Mouse (Mus musculus): ENCODE measurements around the gene Brca1. TPM values are rescaled to one million over a fixed set of nuclear protein-coding genes. Genes with fewer than 3 reads are reported as not detected.
A peak's percentile ranks its signal among the peaks of the same experiment; 100 is the strongest.
"Not testable (repeated sequence)": the region's sequence is repeated elsewhere in the genome, so short reads cannot be mapped to it uniquely, and the experiment has no call there.

Gene Brca1
- polyA plus RNA-seq, 1 experiment: 1.0 TPM

GRCm38 (mm10) chr11:101446319-101446718, 105.4 kb downstream of the Brca1 start:
- peaks cover 28% of the 10 kb centered on the region for H3K79me2 ChIP-seq (ENCODE audit: control insufficient read depth, insufficient read depth)
- no peak overlapping the region for H3ac ChIP-seq (ENCODE audit: control insufficient read depth, insufficient read length)
- H3K36me3 ChIP-seq (ENCODE audit: control insufficient read depth, insufficient read depth): peaks cover 34% of the 10 kb centered on the region
- H3K27me3 ChIP-seq (ENCODE audit: control insufficient read depth, insufficient read depth, insufficient read length): no peaks in the 10 kb centered on the region
- no peak overlapping the region for H3K4me3 ChIP-seq
- H3K4me2 ChIP-seq (ENCODE audit: low read depth): no peak overlapping the region
- TF ChIP-seq USF1 (IDR thresholded peaks at IDR 0.05; ENCODE audit: low read depth) (no peak), TCF3 (IDR thresholded peaks at IDR 0.05; ENCODE audit: insufficient read length, low read depth) (no peak), REST (IDR thresholded peaks at IDR 0.05; ENCODE audit: insufficient read depth, insufficient read length) (no peak), MYOG (IDR thresholded peaks at IDR 0.05; ENCODE audit: control insufficient read depth in 1 of 3, insufficient read depth in 1 of 3, insufficient read length in 2 of 3, low read depth in 2 of 3) (no peak), TCF12 (IDR thresholded peaks at IDR 0.05; ENCODE audit: insufficient read depth, poor library complexity, severe bottlenecking) (no peak), MYOD1 (IDR thresholded peaks at IDR 0.05; ENCODE audit: control insufficient read depth in 1 of 3, insufficient read length in 2 of 3, low read depth in 2 of 3) (no peak), POLR2AphosphoS2 (IDR thresholded peaks at IDR 0.05; ENCODE audit: insufficient read length, low read depth) (peak; percentile 95), MAX (IDR thresholded peaks at IDR 0.05; ENCODE audit: low read depth) (no peak), SRF (IDR thresholded peaks at IDR 0.05; ENCODE audit: control insufficient read depth, insufficient read length, low read depth) (no peak), POLR2A (IDR thresholded peaks at IDR 0.05; ENCODE audit: insufficient read length, low read depth) (peak; percentile 24), E2F4 (IDR thresholded peaks at IDR 0.05; ENCODE audit: insufficient read depth) (no peak), CEBPB (IDR thresholded peaks at IDR 0.05; ENCODE audit: insufficient read depth, poor library complexity, severe bottlenecking) (no peak)

GRCm38 (mm10) chr11:101442760-101443159, 109.0 kb downstream of the Brca1 start:
- peaks cover 28% of the 10 kb centered on the region for H3K79me2 ChIP-seq (ENCODE audit: control insufficient read depth, insufficient read depth)
- H3K27me3 ChIP-seq (ENCODE audit: control insufficient read depth, insufficient read depth, insufficient read length): no peaks in the 10 kb centered on the region
- H3ac ChIP-seq (ENCODE audit: control insufficient read depth, insufficient read length): peak overlapping the region; percentile 7
- peak overlapping the region; percentile 99 for H3K4me2 ChIP-seq (ENCODE audit: low read depth)
- peak overlapping the region; percentile 97 for H3K4me3 ChIP-seq
- no peak for TF ChIP-seq POLR2A (IDR thresholded peaks at IDR 0.05; ENCODE audit: insufficient read length, low read depth)
- no peak for TF ChIP-seq TCF12 (IDR thresholded peaks at IDR 0.05; ENCODE audit: insufficient read depth, poor library complexity, severe bottlenecking)
- no peak for TF ChIP-seq CEBPB (IDR thresholded peaks at IDR 0.05; ENCODE audit: insufficient read depth, poor library complexity, severe bottlenecking)
- TF ChIP-seq MYOG (IDR thresholded peaks at IDR 0.05; ENCODE audit: control insufficient read depth in 1 of 3, insufficient read depth in 1 of 3, insufficient read length in 2 of 3, low read depth in 2 of 3): no peak
- TF ChIP-seq POLR2AphosphoS2 (IDR thresholded peaks at IDR 0.05; ENCODE audit: insufficient read length, low read depth): no peak
- TF ChIP-seq MYOD1 (IDR thresholded peaks at IDR 0.05; ENCODE audit: control insufficient read depth in 1 of 3, insufficient read length in 2 of 3, low read depth in 2 of 3): no peak
- TF ChIP-seq E2F4 (IDR thresholded peaks at IDR 0.05; ENCODE audit: insufficient read depth): no peak
- TF ChIP-seq USF1 (IDR thresholded peaks at IDR 0.05; ENCODE audit: low read depth): no peak
- no peak for TF ChIP-seq REST (IDR thresholded peaks at IDR 0.05; ENCODE audit: insufficient read depth, insufficient read length)
- TF ChIP-seq TCF3 (IDR thresholded peaks at IDR 0.05; ENCODE audit: insufficient read length, low read depth): no peak
- TF ChIP-seq MAX (IDR thresholded peaks at IDR 0.05; ENCODE audit: low read depth): no peak
- TF ChIP-seq SRF (IDR thresholded peaks at IDR 0.05; ENCODE audit: control insufficient read depth, insufficient read length, low read depth): no peak
- peaks cover 34% of the 10 kb centered on the region for H3K36me3 ChIP-seq (ENCODE audit: control insufficient read depth, insufficient read depth)

- H3K4me2 ChIP-seq (ENCODE audit: low read depth): peak within 1 kb of the TSS; percentile 99
- peaks cover 34% of the 10 kb centered on the region for H3K36me3 ChIP-seq (ENCODE audit: control insufficient read depth, insufficient read depth)
- peaks cover 28% of the 10 kb centered on the region for H3K79me2 ChIP-seq (ENCODE audit: control insufficient read depth, insufficient read depth)
- peak; percentile 88 for TF ChIP-seq POLR2AphosphoS2 (IDR thresholded peaks at IDR 0.05; ENCODE audit: insufficient read length, low read depth)
- TF ChIP-seq USF1 (IDR thresholded peaks at IDR 0.05; ENCODE audit: low read depth): no peak
- TF ChIP-seq MYOD1 (IDR thresholded peaks at IDR 0.05; ENCODE audit: control insufficient read depth in 1 of 3, insufficient read length in 2 of 3, low read depth in 2 of 3): peak in 1 of 3 experiments; percentile 22
- TF ChIP-seq SRF (IDR thresholded peaks at IDR 0.05; ENCODE audit: control insufficient read depth, insufficient read length, low read depth): peak; percentile 73
- no peak for TF ChIP-seq MAX (IDR thresholded peaks at IDR 0.05; ENCODE audit: low read depth)
- no peak for TF ChIP-seq REST (IDR thresholded peaks at IDR 0.05; ENCODE audit: insufficient read depth, insufficient read length)
- no peak for TF ChIP-seq E2F4 (IDR thresholded peaks at IDR 0.05; ENCODE audit: insufficient read depth)
- peak; percentile 90 for TF ChIP-seq POLR2A (IDR thresholded peaks at IDR 0.05; ENCODE audit: insufficient read length, low read depth)
- no peak for TF ChIP-seq CEBPB (IDR thresholded peaks at IDR 0.05; ENCODE audit: insufficient read depth, poor library complexity, severe bottlenecking)
- no peak for TF ChIP-seq TCF12 (IDR thresholded peaks at IDR 0.05; ENCODE audit: insufficient read depth, poor library complexity, severe bottlenecking)
- TF ChIP-seq MYOG (IDR thresholded peaks at IDR 0.05; ENCODE audit: control insufficient read depth in 1 of 3, insufficient read depth in 1 of 3, insufficient read length in 2 of 3, low read depth in 2 of 3): peak in 1 of 3 experiments; percentile 25
- no peaks in the 10 kb centered on the region for H3K27me3 ChIP-seq (ENCODE audit: control insufficient read depth, insufficient read depth, insufficient read length)
- peak within 1 kb of the TSS; percentile 97 for H3K4me3 ChIP-seq
- peak within 1 kb of the TSS; percentile 7 for H3ac ChIP-seq (ENCODE audit: control insufficient read depth, insufficient read length)
Observed at GRCm38 (mm10) chr11:101442127-101442693, 109.5 kb downstream of the Brca1 start, which contains the start of gene Rpl27. TSS of gene Rpl27 (plus strand) at chr11:101442298.

- Histone ChIP-seq H3K4me2 (ENCODE audit: low read depth) (peak overlapping the region; percentile 47), H3K36me3 (ENCODE audit: control insufficient read depth, insufficient read depth) (peaks cover 34% of the 10 kb centered on the region), H3ac (ENCODE audit: control insufficient read depth, insufficient read length) (peak overlapping the region; percentile 7), H3K79me2 (ENCODE audit: control insufficient read depth, insufficient read depth) (peaks cover 28% of the 10 kb centered on the region), H3K4me3 (peak overlapping the region; percentile 97)
- H3K27me3 ChIP-seq (ENCODE audit: control insufficient read depth, insufficient read depth, insufficient read length): not testable (repeated sequence)
Observed at GRCm38 (mm10) chr11:101441450-101442126, 110.2 kb downstream of the Brca1 start.

Other genes starting within 250 kb of the Brca1 start
- gene Becn1, start 249.7 kb downstream of the Brca1 start, polyA plus RNA-seq (2012; fragmentation: generic; extraction: Trizol): 134 TPM
- gene Psme3, start 235.7 kb downstream of the Brca1 start, polyA plus RNA-seq (2012; fragmentation: generic; extraction: Trizol): 89.0 TPM
- gene Aoc2, start 226.9 kb downstream of the Brca1 start, polyA plus RNA-seq (2012; fragmentation: generic; extraction: Trizol): 1.2 TPM
- gene Aoc3, start 221.3 kb downstream of the Brca1 start, polyA plus RNA-seq (2012; fragmentation: generic; extraction: Trizol): 0.02 TPM
- gene G6pc, start 184.4 kb downstream of the Brca1 start, polyA plus RNA-seq (2012; fragmentation: generic; extraction: Trizol): not detected
- 31.2 TPM for gene Aarsd1, start 134.3 kb downstream of the Brca1 start, polyA plus RNA-seq (2012; fragmentation: generic; extraction: Trizol)
- gene Gm27029, start 127.2 kb downstream of the Brca1 start, polyA plus RNA-seq (2012; fragmentation: generic; extraction: Trizol): 3.8 TPM
- 13.6 TPM for gene Rundc1, start 126.9 kb downstream of the Brca1 start, polyA plus RNA-seq (2012; fragmentation: generic; extraction: Trizol)
- 58.8 TPM for gene Ptges3l, start 126.6 kb downstream of the Brca1 start, polyA plus RNA-seq (2012; fragmentation: generic; extraction: Trizol)
- gene Rpl27, start 109.7 kb downstream of the Brca1 start, polyA plus RNA-seq (2012; fragmentation: generic; extraction: Trizol): 2,022 TPM
- gene Ifi35, start 103.5 kb downstream of the Brca1 start, polyA plus RNA-seq (2012; fragmentation: generic; extraction: Trizol): 24.8 TPM
- 20.9 TPM for gene Rnd2, start 87.0 kb downstream of the Brca1 start, polyA plus RNA-seq (2012; fragmentation: generic; extraction: Trizol)
- gene Vat1, start 85.7 kb downstream of the Brca1 start, polyA plus RNA-seq (2012; fragmentation: generic; extraction: Trizol): 283 TPM
- gene Nbr1, start 194 bp upstream of the Brca1 start, polyA plus RNA-seq (2012; fragmentation: generic; extraction: Trizol): 33.0 TPM
- 1.8 TPM for gene Tmem106a, start 30.3 kb upstream of the Brca1 start, polyA plus RNA-seq (2012; fragmentation: generic; extraction: Trizol)
- gene Gm11634, start 47.3 kb upstream of the Brca1 start, polyA plus RNA-seq (2012; fragmentation: generic; extraction: Trizol): not detected
- 8.5 TPM for gene Rdm1, start 75.2 kb upstream of the Brca1 start, polyA plus RNA-seq (2012; fragmentation: generic; extraction: Trizol)
- 7.7 TPM for gene Arl4d, start 113.6 kb upstream of the Brca1 start, polyA plus RNA-seq (2012; fragmentation: generic; extraction: Trizol)
- gene Dhx8, start 181.0 kb upstream of the Brca1 start, polyA plus RNA-seq (2012; fragmentation: generic; extraction: Trizol): 19.1 TPM
- gene Etv4, start 233.4 kb upstream of the Brca1 start, polyA plus RNA-seq (2012; fragmentation: generic; extraction: Trizol): 21.2 TPM

Data from myocyte (in vitro differentiated cells).